Comparison of ENCODE assay signal across 8 mouse cellular contexts in the genomic region with DNA sequence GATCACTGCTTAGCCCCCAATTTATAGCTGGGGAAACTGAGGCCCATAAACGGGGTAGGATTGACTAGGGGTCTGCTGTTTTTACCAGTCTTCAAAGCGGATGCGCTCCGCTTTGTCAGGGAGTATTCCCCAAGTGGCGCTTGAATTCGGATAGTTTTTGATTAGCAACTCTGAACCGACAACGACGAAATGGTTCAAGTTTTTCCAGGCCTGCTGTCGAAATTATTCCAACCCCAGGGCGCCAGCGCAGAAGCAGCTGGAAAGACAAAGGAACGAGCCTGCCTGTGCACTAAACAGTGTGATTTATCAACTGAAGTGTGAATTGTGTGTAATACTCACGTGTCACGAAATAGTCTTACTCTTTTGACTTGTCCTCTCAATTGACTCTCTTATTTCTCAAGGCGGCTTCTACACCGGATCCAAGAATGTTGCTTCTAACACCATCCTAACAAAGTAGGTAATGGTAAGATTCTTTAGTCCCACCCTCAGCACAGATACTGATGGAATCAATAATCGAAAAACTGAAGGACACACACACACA. TPM values are rescaled to one million over a fixed set of nuclear protein-coding genes. Genes with fewer than 3 reads are reported as not detected.
DNase-seq lines count a peak whose midpoint lies in the region; ATAC-seq lines count a peak whose summit lies in the region.

A gene (minus strand): TSS at position 428 of the 541 bp plus-strand sequence.

- H3K9ac ChIP-seq in midbrain, embryonic 15.5 days, result peak within 1 kb of the TSS; percentile 55

- H3K4me1 ChIP-seq in midbrain, embryonic 15.5 days, result peaks cover 20% of the 10 kb centered on the region

- no peaks in the 10 kb centered on the region for H3K36me3 ChIP-seq in midbrain, embryonic 15.5 days (replicated peaks)

- no peak for DNase-seq in left cerebral cortex, adult 18-20 months (ENCODE audit: low spot score in 2 of 2)
- no peak for DNase-seq in left cerebral cortex, adult 9 months (ENCODE audit: low spot score in 2 of 2)
- DNase-seq in adrenal gland, postnatal 36 days, result peak in 1 of 2 experiments; percentile 24
- DNase-seq in gastrocnemius, postnatal 4 days (ENCODE audit: low spot score in 2 of 2), result no peak
- no peak for DNase-seq in large intestine, adult 2 months (ENCODE audit: low read depth, low spot score)
- no peak for DNase-seq in natural killer cell, adult 2 months (ENCODE audit: low spot score in 2 of 2)

- WGBS in large intestine, adult 2 months, result 13% methylated on average over 18 of the region's 18 CpGs
- WGBS in midbrain, embryonic 15.5 days, result 7% methylated on average over 18 of the region's 18 CpGs

- peaks cover 14% of the 10 kb centered on the region; the same call in 1 of the 2 replicates for H3K27me3 ChIP-seq in midbrain, embryonic 15.5 days (replicated peaks)

- ATAC-seq in midbrain, embryonic 15.5 days (replicated peaks), result peak; percentile 37; the same call in 1 of the 2 replicates
- ATAC-seq in cerebellum, adult (ENCODE audit: insufficient number of reproducible peaks, low FRiP score, low TSS enrichment), result no peak

- H3K27ac ChIP-seq in midbrain, embryonic 15.5 days, result no peak within 1 kb of the TSS

- peak within 1 kb of the TSS; percentile 98 for H3K4me2 ChIP-seq in midbrain, embryonic 15.5 days

- H3K9me3 ChIP-seq in midbrain, embryonic 15.5 days, result no peaks in the 10 kb centered on the region

- peak within 1 kb of the TSS; percentile 57 for H3K4me3 ChIP-seq in midbrain, embryonic 15.5 days

RNA-seq across cellular contexts. Expression of the gene that starts here (rescaled TPM):
- total RNA-seq in left cerebral cortex, adult 18-20 months (2021), result 10 to 100 TPM; 72.7 to 80.1 TPM
- total RNA-seq in adrenal gland, postnatal 36 days (2021), result 100 to 1,000 TPM; 116 to 144 TPM
- total RNA-seq in gastrocnemius, postnatal 4 days (2021), result 10 to 100 TPM; 58.1 to 60.1 TPM
- 70.6 and 77.3 TPM in 2 replicates for polyA plus RNA-seq in large intestine, adult 2 months (2012; rRNA removed)
- polyA plus RNA-seq in midbrain, embryonic 15.5 days (2015; fragmentation: Nextera tagmentation; extraction: Ambion mirVana), result 6.7 and 7.1 TPM in 2 replicates
